Comparison of ENCODE assay signal across 15 mouse cellular contexts in the genomic region with DNA sequence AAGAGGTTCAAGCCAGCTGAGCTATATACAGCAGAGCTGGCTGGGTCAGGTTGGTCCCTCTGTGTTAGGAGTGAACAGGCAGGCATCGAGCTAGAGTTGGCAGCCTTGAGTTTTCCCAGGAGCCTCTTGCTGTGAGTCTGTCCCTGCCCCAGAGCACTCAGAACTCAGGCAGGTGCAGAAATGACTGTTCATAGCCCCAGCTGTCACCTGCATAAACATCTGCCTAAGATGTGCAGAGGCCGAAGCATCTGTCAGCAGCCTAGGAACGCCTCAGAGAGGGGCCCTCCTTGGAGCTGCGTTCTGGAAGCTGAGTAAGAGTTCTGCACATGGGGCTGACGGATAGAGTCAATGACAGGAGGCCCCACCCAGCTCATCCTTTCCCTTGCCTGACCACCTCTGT. TPM values are rescaled to one million over a fixed set of nuclear protein-coding genes. Genes with fewer than 3 reads are reported as not detected.
DNase-seq lines count a peak whose midpoint lies in the region; ATAC-seq and TF ChIP-seq lines count a peak whose summit lies in the region.
"Had no signal": no experiment of that assay in that cellular context is flagged by ENCODE, and none has a peak within 500 bp of the region (broad histone marks: within the 10 kb centered on the region; RNA-seq: fewer than 3 reads in every experiment).

No protein-coding gene starts in this region.

- H3K9ac ChIP-seq in heart, embryonic 11.5 days (ENCODE audit: low read depth, low read length) = 0 out of 2 replicates have a peak overlapping the region, but pooled peaks have one; percentile 34
- H3K9ac ChIP-seq in liver, adult 2 months (ENCODE audit: low read depth, low read length) = no peak overlapping the region
- H3K9ac ChIP-seq in intestine, embryonic 16.5 days (ENCODE audit: low read depth, low read length) = no peak overlapping the region

- H3K79me2 ChIP-seq in liver, adult 2 months (ENCODE audit: control insufficient read depth, insufficient read depth, low read length) = no peaks in the 10 kb centered on the region

- H3K4me3 ChIP-seq in heart, embryonic 11.5 days (ENCODE audit: low read depth, low read length) = no peak overlapping the region
- H3K4me3 ChIP-seq in liver, adult 2 months (ENCODE audit: insufficient read depth, low read depth, low read length) = no peak overlapping the region
- H3K4me3 ChIP-seq in intestine, embryonic 16.5 days (ENCODE audit: low read length) = no peak overlapping the region
- H3K4me3 ChIP-seq: erythroblast, embryonic 14.5 days; layer of hippocampus, adult 2 months; midbrain, embryonic 10.5 days had no signal

- H3K27me3 ChIP-seq in heart, embryonic 11.5 days (ENCODE audit: control insufficient read depth, insufficient read depth, low read length) = no peaks in the 10 kb centered on the region
- H3K27me3 ChIP-seq in liver, adult 2 months (ENCODE audit: control insufficient read depth, insufficient read depth, low read length) = no peaks in the 10 kb centered on the region
- H3K27me3 ChIP-seq in intestine, embryonic 16.5 days (replicated peaks; ENCODE audit: control insufficient read depth, insufficient read depth, low read length) = no peaks in the 10 kb centered on the region

- TF ChIP-seq POLR2A in liver, adult 2 months (IDR thresholded peaks at IDR 0.05; ENCODE audit: extremely low read depth, insufficient read depth, low read length) = no peak

- H3K27ac ChIP-seq in heart, embryonic 11.5 days (ENCODE audit: low read depth, low read length) = peak overlapping the region; percentile 22; the same call in 1 of the 2 replicates
- peak overlapping the region; percentile 3; the same call in 1 of the 2 replicates for H3K27ac ChIP-seq in liver, adult 2 months (replicated peaks; ENCODE audit: insufficient read depth, low read depth, low read length)
- peak overlapping the region; percentile 3 for H3K27ac ChIP-seq in intestine, embryonic 16.5 days (ENCODE audit: low read length)
- H3K27ac ChIP-seq: layer of hippocampus, adult 2 months; midbrain, embryonic 10.5 days had no signal

- no peak overlapping the region for H3K4me2 ChIP-seq in heart, embryonic 11.5 days
- H3K4me2 ChIP-seq in intestine, embryonic 16.5 days (ENCODE audit: low read depth, low read length) = no peak overlapping the region

- H3K36me3 ChIP-seq in heart, embryonic 11.5 days (ENCODE audit: control insufficient read depth, insufficient read depth, low read length) = peaks cover 20% of the 10 kb centered on the region
- H3K36me3 ChIP-seq in liver, adult 2 months (ENCODE audit: control insufficient read depth, insufficient read depth, low read length) = peaks cover 7% of the 10 kb centered on the region; the same call in 1 of the 2 replicates
- H3K36me3 ChIP-seq in intestine, embryonic 16.5 days (ENCODE audit: control insufficient read depth, insufficient read depth, low read length) = no peaks in the 10 kb centered on the region; the same call in 1 of the 2 replicates
- H3K36me3 ChIP-seq: midbrain, embryonic 10.5 days had no signal

- ATAC-seq in heart, embryonic 11.5 days (replicated peaks; ENCODE audit: insufficient number of reproducible peaks, low FRiP score, low TSS enrichment) = no peak
- 0 out of 2 replicates have a peak, but pooled peaks have one; percentile 14 for ATAC-seq in intestine, embryonic 16.5 days
- ATAC-seq in monocyte, adult 5-6 weeks (replicated peaks; ENCODE audit: insufficient number of reproducible peaks, low FRiP score, low TSS enrichment, poor library complexity, severe bottlenecking) = no peak
- ATAC-seq: activated CD4-positive, CD25-positive, alpha-beta regulatory T cell, adult 4 months; inflammation-experienced regulatory T-cells, adult 6 months had no signal

- H3K9me3 ChIP-seq in heart, embryonic 11.5 days (replicated peaks; ENCODE audit: control insufficient read depth, low read length) = no peaks in the 10 kb centered on the region
- H3K9me3 ChIP-seq in intestine, embryonic 16.5 days (ENCODE audit: control insufficient read depth, low read length) = no peaks in the 10 kb centered on the region
- H3K9me3 ChIP-seq: midbrain, embryonic 10.5 days had no signal

- 33% methylated on average over 5 of the region's 5 CpGs for WGBS in heart, embryonic 11.5 days (ENCODE audit: insufficient replicate concordance)
- 58% methylated on average over 5 of the region's 5 CpGs for WGBS in liver, adult 2 months
- WGBS in intestine, embryonic 16.5 days = 37% methylated on average over 5 of the region's 5 CpGs

- peaks cover 36% of the 10 kb centered on the region for H3K4me1 ChIP-seq in heart, embryonic 11.5 days (ENCODE audit: control insufficient read depth, insufficient read depth, low read length)
- peaks cover 16% of the 10 kb centered on the region for H3K4me1 ChIP-seq in liver, adult 2 months (ENCODE audit: control insufficient read depth, insufficient read depth, low read length)
- peaks cover 27% of the 10 kb centered on the region for H3K4me1 ChIP-seq in intestine, embryonic 16.5 days (ENCODE audit: control insufficient read depth, insufficient read depth, low read length)

- no peak for DNase-seq in heart, postnatal 4 days
- no peak for DNase-seq in liver, adult 2 months (ENCODE audit: extremely low read depth, low read depth, low spot score)
- DNase-seq in liver = no peak
- peak; percentile 24 for DNase-seq in thymus, postnatal 14 days
- DNase-seq in left cerebral cortex, adult 9 months (ENCODE audit: low spot score in 2 of 2) = no peak
- DNase-seq: cerebellum, adult 2 months; lung, adult 2 months had no signal

- no peak for TF ChIP-seq CTCF in liver, adult 2 months (IDR thresholded peaks at IDR 0.05; ENCODE audit: low read depth, low read length)

RNA-seq across cellular contexts. Expression of a gene that starts 31.3 kb away (rescaled TPM):
- polyA plus RNA-seq in heart, embryonic 11.5 days (2014; fragmentation: Nextera tagmentation; extraction: Ambion mirVana) = 129 and 130 TPM in 2 replicates
- 100 to 1,000 TPM; 254 to 273 TPM for total RNA-seq in heart, postnatal 4 days (2021)
- 68.3 and 101 TPM in 2 replicates for total RNA-seq in liver, adult 2 months (2014; rRNA removed)
- 91.7 and 93.5 TPM in 2 replicates for polyA plus RNA-seq in liver, adult 2 months (2012; rRNA removed)
- polyA plus RNA-seq in intestine, embryonic 16.5 days (2015; fragmentation: Nextera tagmentation; extraction: Ambion mirVana) = 94.9 and 96.5 TPM in 2 replicates
- 131 to 275 TPM (median 210 TPM) in 3 replicates for total RNA-seq in monocyte, adult 5-6 weeks (2017)
